Mouse (Mus musculus): Measurements from ENCODE around the gene Klra1. TPM values are rescaled to one million over a fixed set of nuclear protein-coding genes. Genes with fewer than 3 reads are reported as not detected.

Klra1 gene
- polyA plus RNA-seq, 1 experiment from 2014 or later = not detected

Other genes with a start within 250 kb of the Klra1 start
- gene Klra9, start 193.8 kb downstream of the Klra1 start, polyA plus RNA-seq (2014; fragmentation: Nextera tagmentation; extraction: Ambion mirVana) = not detected in 2 replicates
- gene Klra7, start 153.6 kb downstream of the Klra1 start, polyA plus RNA-seq (2014; fragmentation: Nextera tagmentation; extraction: Ambion mirVana) = not detected in 2 replicates
- gene Klra10, start 104.9 kb downstream of the Klra1 start, polyA plus RNA-seq (2014; fragmentation: Nextera tagmentation; extraction: Ambion mirVana) = not detected in 2 replicates
- not detected in 2 replicates for gene Klra3, start 49.3 kb downstream of the Klra1 start, polyA plus RNA-seq (2014; fragmentation: Nextera tagmentation; extraction: Ambion mirVana)

All from stomach, embryonic 14.5 days (tissue).